Mouse (Mus musculus): ENCODE data around the gene Gm17555. TPM values are rescaled to one million over a fixed set of nuclear protein-coding genes. Genes with fewer than 3 reads are reported as not detected.

Gene Gm17555
- polyA plus RNA-seq, 1 experiment from 2014 or later: not detected

Other genes starting within 250 kb of the Gm17555 start
- 0.50 and 0.99 TPM in 2 replicates for gene Fgf7, start 180.4 kb upstream of the Gm17555 start, polyA plus RNA-seq (2014; fragmentation: Nextera tagmentation; extraction: Ambion mirVana)
- not detected in 2 replicates for gene Fam227b, start 63.1 kb upstream of the Gm17555 start, polyA plus RNA-seq (2014; fragmentation: Nextera tagmentation; extraction: Ambion mirVana)
- 21.9 and 24.7 TPM in 2 replicates for gene Dtwd1, start 63.0 kb upstream of the Gm17555 start, polyA plus RNA-seq (2014; fragmentation: Nextera tagmentation; extraction: Ambion mirVana)